10 mouse cellular contexts compared by ENCODE assay signal in genomic region chr6:115791842-115792686, GRCm38 (mm10). TPM values are rescaled to one million over a fixed set of nuclear protein-coding genes. Genes with fewer than 3 reads are reported as not detected.
DNase-seq lines count a peak whose midpoint lies in the region; ATAC-seq and TF ChIP-seq lines count a peak whose summit lies in the region.
"Had no signal": no experiment of that assay in that cellular context is flagged by ENCODE, and none has a peak within 500 bp of the region (broad histone marks: within the 10 kb centered on the region; RNA-seq: fewer than 3 reads in every experiment).

No protein-coding gene starts in this region.

- TF ChIP-seq CTCF in hindbrain, postnatal 0 days (IDR thresholded peaks at IDR 0.05; ENCODE audit: low read depth), result no peak

- ATAC-seq in hindbrain, embryonic 12.5 days (ENCODE audit: low FRiP score), result no peak
- ATAC-seq in hindbrain, postnatal 0 days, result peak; percentile 58
- ATAC-seq in megakaryocyte, adult 5-6 weeks (ENCODE audit: poor library complexity, severe bottlenecking), result peak; percentile 84
- no peak for ATAC-seq in forebrain, embryonic 13.5 days

- H3K27me3 ChIP-seq in hindbrain, embryonic 12.5 days, result no peaks in the 10 kb centered on the region
- no peaks in the 10 kb centered on the region for H3K27me3 ChIP-seq in hindbrain, embryonic 10.5 days (ENCODE audit: insufficient read depth, poor library complexity, severe bottlenecking)
- H3K27me3 ChIP-seq in hindbrain, postnatal 0 days (ENCODE audit: insufficient read depth, low read length), result no peaks in the 10 kb centered on the region
- no peaks in the 10 kb centered on the region for H3K27me3 ChIP-seq in forebrain, embryonic 13.5 days
- H3K27me3 ChIP-seq: neural tube, embryonic 13.5 days had no signal

- no peak overlapping the region for H3K4me2 ChIP-seq in hindbrain, embryonic 12.5 days (replicated peaks)
- H3K4me2 ChIP-seq in hindbrain, postnatal 0 days (ENCODE audit: low read depth, low read length), result no peak overlapping the region
- H3K4me2 ChIP-seq in forebrain, embryonic 13.5 days, result no peak overlapping the region
- H3K4me2 ChIP-seq: neural tube, embryonic 13.5 days had no signal

- no peak overlapping the region for H3K27ac ChIP-seq in hindbrain, embryonic 12.5 days
- no peak overlapping the region for H3K27ac ChIP-seq in hindbrain, embryonic 10.5 days
- no peak overlapping the region for H3K27ac ChIP-seq in hindbrain, postnatal 0 days
- no peak overlapping the region for H3K27ac ChIP-seq in forebrain, embryonic 13.5 days
- H3K27ac ChIP-seq: neural tube, embryonic 13.5 days had no signal

- no peaks in the 10 kb centered on the region for H3K9me3 ChIP-seq in hindbrain, embryonic 12.5 days (replicated peaks)
- H3K9me3 ChIP-seq in hindbrain, embryonic 10.5 days, result no peaks in the 10 kb centered on the region
- no peaks in the 10 kb centered on the region for H3K9me3 ChIP-seq in hindbrain, postnatal 0 days (ENCODE audit: low read length)
- H3K9me3 ChIP-seq in forebrain, embryonic 13.5 days (replicated peaks), result no peaks in the 10 kb centered on the region
- H3K9me3 ChIP-seq: neural tube, embryonic 13.5 days had no signal

- no peak overlapping the region for H3K4me3 ChIP-seq in hindbrain, embryonic 12.5 days
- no peak overlapping the region for H3K4me3 ChIP-seq in hindbrain, embryonic 10.5 days
- no peak overlapping the region for H3K4me3 ChIP-seq in hindbrain, postnatal 0 days (ENCODE audit: low read length)
- no peak overlapping the region for H3K4me3 ChIP-seq in forebrain, embryonic 13.5 days
- H3K4me3 ChIP-seq: neural tube, embryonic 13.5 days had no signal

- 91% methylated on average over 34 of the region's 34 CpGs for WGBS in hindbrain, embryonic 12.5 days
- WGBS in hindbrain, embryonic 10.5 days, result 91% methylated on average over 34 of the region's 34 CpGs
- 63% methylated on average over 34 of the region's 34 CpGs for WGBS in hindbrain, postnatal 0 days
- 88% methylated on average over 34 of the region's 34 CpGs for WGBS in forebrain, embryonic 13.5 days

- peak overlapping the region; percentile 29; the same call in 1 of the 2 replicates for H3K9ac ChIP-seq in hindbrain, embryonic 12.5 days
- no peak overlapping the region for H3K9ac ChIP-seq in hindbrain, postnatal 0 days (replicated peaks; ENCODE audit: low read length)
- no peak overlapping the region for H3K9ac ChIP-seq in forebrain, embryonic 13.5 days
- H3K9ac ChIP-seq: neural tube, embryonic 13.5 days had no signal

- H3K4me1 ChIP-seq in hindbrain, embryonic 12.5 days, result no peaks in the 10 kb centered on the region
- H3K4me1 ChIP-seq in hindbrain, embryonic 10.5 days (replicated peaks), result no peaks in the 10 kb centered on the region
- no peaks in the 10 kb centered on the region for H3K4me1 ChIP-seq in hindbrain, postnatal 0 days (ENCODE audit: insufficient read depth, low read length)
- no peaks in the 10 kb centered on the region for H3K4me1 ChIP-seq in forebrain, embryonic 13.5 days
- H3K4me1 ChIP-seq: neural tube, embryonic 13.5 days had no signal

- H3K36me3 ChIP-seq in hindbrain, embryonic 12.5 days, result peaks cover 94% of the 10 kb centered on the region
- H3K36me3 ChIP-seq in hindbrain, embryonic 10.5 days, result peaks cover 100% of the 10 kb centered on the region
- peaks cover 63% of the 10 kb centered on the region for H3K36me3 ChIP-seq in hindbrain, postnatal 0 days (ENCODE audit: insufficient read depth, low read length)
- peaks cover 100% of the 10 kb centered on the region for H3K36me3 ChIP-seq in forebrain, embryonic 13.5 days (ENCODE audit: poor library complexity, severe bottlenecking)

- no peak for DNase-seq in hindbrain, embryonic 10.5 days (ENCODE audit: low spot score)
- peak; percentile 34 for DNase-seq in CD4-positive helper T cell, adult 2 months (ENCODE audit: low read depth, low spot score)
- DNase-seq in cerebellum, postnatal 10 days, result peak; percentile 70 to 77
- DNase-seq in hindbrain, postnatal 0 days (ENCODE audit: low spot score), result peak; percentile 42
- no peak for DNase-seq in layer of hippocampus, adult 18-20 months (ENCODE audit: low spot score in 2 of 2)

RNA-seq across cellular contexts. Expression of gene Rpl32, which starts 16.5 kb away (rescaled TPM):
- polyA plus RNA-seq in hindbrain, embryonic 12.5 days (2016; fragmentation: Nextera tagmentation; extraction: Ambion mirVana), result 1,424 and 1,629 TPM in 2 replicates
- 1,744 and 1,823 TPM in 2 replicates for polyA plus RNA-seq in hindbrain, embryonic 10.5 days (2016; fragmentation: Nextera tagmentation; extraction: Ambion mirVana)
- total RNA-seq in hindbrain, postnatal 0 days (2014; rRNA removed), result 790 and 802 TPM in 2 replicates
- 1,119 and 1,169 TPM in 2 replicates for polyA plus RNA-seq in hindbrain, postnatal 0 days (2015; fragmentation: Nextera tagmentation; extraction: Ambion mirVana)
- 2,908 and 2,972 TPM in 2 replicates for total RNA-seq in megakaryocyte, adult 5-6 weeks (2015)
- 3,179 and 3,683 TPM in 2 replicates for total RNA-seq in megakaryocyte, adult 5-6 weeks (2017)
- polyA plus RNA-seq in forebrain, embryonic 13.5 days (2015; fragmentation: Nextera tagmentation; extraction: Ambion mirVana), result 1,595 and 1,910 TPM in 2 replicates
- total RNA-seq in layer of hippocampus, adult 18-20 months (2021), result 100 to 1,000 TPM; 497 to 528 TPM

RNA-seq across cellular contexts. Expression of gene Cand2, which starts 17.7 kb away (rescaled TPM):
- polyA plus RNA-seq in hindbrain, embryonic 12.5 days (2016; fragmentation: Nextera tagmentation; extraction: Ambion mirVana), result 35.6 and 37.3 TPM in 2 replicates
- polyA plus RNA-seq in hindbrain, embryonic 10.5 days (2016; fragmentation: Nextera tagmentation; extraction: Ambion mirVana), result 51.1 and 53.9 TPM in 2 replicates
- 10.5 and 12.5 TPM in 2 replicates for total RNA-seq in hindbrain, postnatal 0 days (2014; rRNA removed)
- 4.5 and 5.5 TPM in 2 replicates for polyA plus RNA-seq in hindbrain, postnatal 0 days (2015; fragmentation: Nextera tagmentation; extraction: Ambion mirVana)
- 0.34 and 0.38 TPM in 2 replicates for total RNA-seq in megakaryocyte, adult 5-6 weeks (2015)
- 0.07 and 0.24 TPM in 2 replicates for total RNA-seq in megakaryocyte, adult 5-6 weeks (2017)
- polyA plus RNA-seq in forebrain, embryonic 13.5 days (2015; fragmentation: Nextera tagmentation; extraction: Ambion mirVana), result 23.8 and 26.5 TPM in 2 replicates
- total RNA-seq in layer of hippocampus, adult 18-20 months (2021), result 1 to 10 TPM; 2.7 to 2.8 TPM

RNA-seq across cellular contexts. Expression of gene Tmem40, which starts 29.9 kb away (rescaled TPM):
- polyA plus RNA-seq in hindbrain, embryonic 12.5 days (2016; fragmentation: Nextera tagmentation; extraction: Ambion mirVana), result 1.1 and 2.0 TPM in 2 replicates
- polyA plus RNA-seq in hindbrain, embryonic 10.5 days (2016; fragmentation: Nextera tagmentation; extraction: Ambion mirVana), result 2.2 and 3.2 TPM in 2 replicates
- total RNA-seq in hindbrain, postnatal 0 days (2014; rRNA removed), result 0.68 and 2.5 TPM in 2 replicates
- 2.5 and 2.9 TPM in 2 replicates for polyA plus RNA-seq in hindbrain, postnatal 0 days (2015; fragmentation: Nextera tagmentation; extraction: Ambion mirVana)
- 7.7 and 12.4 TPM in 2 replicates for total RNA-seq in megakaryocyte, adult 5-6 weeks (2015)
- total RNA-seq in megakaryocyte, adult 5-6 weeks (2017), result 7.7 and 15.2 TPM in 2 replicates
- 0.78 and 0.84 TPM in 2 replicates for polyA plus RNA-seq in forebrain, embryonic 13.5 days (2015; fragmentation: Nextera tagmentation; extraction: Ambion mirVana)
- total RNA-seq in layer of hippocampus, adult 18-20 months (2021), result under 1 TPM in 1 of 2 experiments, not detected in 1; 0.52 TPM

RNA-seq across cellular contexts. Expression of gene Efcab12, which starts 46.1 kb away (rescaled TPM):
- polyA plus RNA-seq in hindbrain, embryonic 12.5 days (2016; fragmentation: Nextera tagmentation; extraction: Ambion mirVana), result 2.3 TPM in 2 replicates
- polyA plus RNA-seq in hindbrain, embryonic 10.5 days (2016; fragmentation: Nextera tagmentation; extraction: Ambion mirVana), result 1.6 and 2.3 TPM in 2 replicates
- total RNA-seq in hindbrain, postnatal 0 days (2014; rRNA removed), result 1.8 and 2.4 TPM in 2 replicates
- 1.6 and 2.0 TPM in 2 replicates for polyA plus RNA-seq in hindbrain, postnatal 0 days (2015; fragmentation: Nextera tagmentation; extraction: Ambion mirVana)
- 0.09 TPM in 1 of 2 replicates, not detected in the other for total RNA-seq in megakaryocyte, adult 5-6 weeks (2015)
- total RNA-seq in megakaryocyte, adult 5-6 weeks (2017), result not detected in 2 replicates
- polyA plus RNA-seq in forebrain, embryonic 13.5 days (2015; fragmentation: Nextera tagmentation; extraction: Ambion mirVana), result 1.7 and 1.9 TPM in 2 replicates
- total RNA-seq in layer of hippocampus, adult 18-20 months (2021), result 1 to 10 TPM; 3.2 to 4.0 TPM
- total RNA-seq: MEL had no signal

Comparison
In these comparisons a context has a peak if more than half of its experiments do, and no peak if none do; other contexts are left out.
1. ATAC-seq: peak in hindbrain, postnatal 0 days (single experiment) and megakaryocyte, adult 5-6 weeks (single experiment); none in hindbrain, embryonic 12.5 days (single experiment) and forebrain, embryonic 13.5 days (single experiment).
2. DNase-seq: peak in CD4-positive helper T cell, adult 2 months (single experiment), cerebellum, postnatal 10 days (2 of 2) and hindbrain, postnatal 0 days (single experiment); none in hindbrain, embryonic 10.5 days (single experiment) and layer of hippocampus, adult 18-20 months (0 of 2).